Mouse (Mus musculus) retina, postnatal 7 days (tissue): ENCODE data around the gene Slain1.
A peak's percentile ranks its signal among the peaks of the same experiment; 100 is the strongest.
"Not testable (repeated sequence)": the region's sequence is repeated elsewhere in the genome, so short reads cannot be mapped to it uniquely, and the experiment has no call there.

Source experiments
- DNase-seq: peaks from one replicate; pipeline ENCODE4 v3.0.0-alpha.2; 2012; ENCODE audit warnings: low read depth, low spot score

Slain1 gene

DNA sequence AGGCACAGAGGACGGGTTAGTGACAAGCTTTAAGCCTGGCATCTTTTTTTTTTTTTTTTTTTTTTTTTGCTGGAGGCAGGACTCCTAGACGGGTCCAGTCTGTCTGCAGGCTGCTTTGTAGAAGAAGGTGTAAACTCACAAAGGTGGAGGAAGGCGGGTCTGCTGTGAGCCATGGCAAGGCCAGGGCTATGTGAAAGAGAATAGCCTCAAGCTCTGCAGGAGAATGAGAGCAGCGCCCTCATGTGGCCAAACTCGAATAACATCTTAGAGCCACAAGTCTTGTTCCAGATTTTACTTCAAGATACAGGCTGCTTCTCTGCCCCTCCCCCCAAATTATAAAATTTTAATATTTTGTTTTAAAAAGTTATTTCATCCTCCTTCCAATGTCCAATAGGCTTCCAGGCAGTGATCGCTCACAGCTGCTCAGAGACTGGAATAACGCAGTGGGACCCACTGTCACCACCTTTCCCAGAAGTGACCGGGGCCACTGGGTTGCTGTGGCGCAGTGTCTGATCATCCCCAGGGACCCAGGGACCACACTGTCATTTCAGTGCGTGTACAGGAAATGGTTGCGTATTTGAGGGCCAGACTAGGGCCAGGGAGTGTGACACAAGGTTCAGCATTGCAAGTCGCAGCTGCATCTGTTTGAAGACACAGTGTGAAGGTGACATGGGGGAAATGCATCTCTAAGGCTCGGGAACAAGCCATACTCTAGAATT lies 70.8 kb downstream of the Slain1 start:
- peak; percentile 43 for DNase-seq

DNA sequence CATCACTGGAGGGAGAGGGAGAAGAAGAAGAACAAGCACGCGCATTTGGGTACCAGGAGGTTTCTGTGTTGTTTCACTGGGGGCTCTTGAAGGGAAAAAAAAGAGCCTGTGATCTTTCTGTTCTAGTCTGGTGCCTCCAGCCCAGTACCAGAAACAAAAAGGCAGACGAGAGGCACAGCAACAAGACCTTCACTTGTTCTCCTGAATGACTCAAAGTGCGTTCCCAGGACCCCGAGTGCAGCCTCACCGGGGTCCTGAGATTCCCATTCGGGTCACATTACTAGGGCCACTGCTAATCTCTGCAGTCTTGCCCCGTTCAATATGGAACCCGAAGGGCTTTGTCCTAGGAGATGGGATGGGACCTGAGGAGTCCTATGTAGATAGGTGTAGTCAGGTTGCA lies 73.3 kb downstream of the Slain1 start:
- DNase-seq: no peak

DNA sequence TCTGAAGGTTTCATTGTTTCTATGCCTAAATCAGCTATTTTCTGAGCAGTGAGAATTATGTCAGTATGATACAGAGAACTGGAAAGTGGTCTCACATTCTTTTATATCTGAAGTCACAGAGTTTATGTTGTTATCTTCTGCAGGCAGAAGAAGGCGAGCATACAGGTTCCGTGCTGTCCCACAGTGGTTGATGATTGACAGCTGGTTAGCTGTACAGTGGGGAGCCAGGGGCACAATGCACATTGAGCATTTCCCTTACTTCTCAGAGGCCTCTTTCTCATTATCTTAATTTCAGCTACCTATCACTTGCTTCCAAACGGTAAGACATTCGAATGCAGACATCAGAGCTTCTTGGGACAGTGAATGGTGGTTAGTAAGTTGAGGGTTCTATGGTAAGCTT lies 73.8 kb downstream of the Slain1 start:
- DNase-seq: no peak

- no peak for DNase-seq
These were observed 78.5 kb downstream of the Slain1 start for GRCm38 (mm10) chr14:103728506-103728905.

GRCm38 (mm10) chr14:103728951-103729725 lies 79.1 kb downstream of the Slain1 start:
- DNase-seq: no peak

- DNase-seq: no peak
These were observed 79.8 kb downstream of the Slain1 start for GRCm38 (mm10) chr14:103729760-103730367.

DNA sequence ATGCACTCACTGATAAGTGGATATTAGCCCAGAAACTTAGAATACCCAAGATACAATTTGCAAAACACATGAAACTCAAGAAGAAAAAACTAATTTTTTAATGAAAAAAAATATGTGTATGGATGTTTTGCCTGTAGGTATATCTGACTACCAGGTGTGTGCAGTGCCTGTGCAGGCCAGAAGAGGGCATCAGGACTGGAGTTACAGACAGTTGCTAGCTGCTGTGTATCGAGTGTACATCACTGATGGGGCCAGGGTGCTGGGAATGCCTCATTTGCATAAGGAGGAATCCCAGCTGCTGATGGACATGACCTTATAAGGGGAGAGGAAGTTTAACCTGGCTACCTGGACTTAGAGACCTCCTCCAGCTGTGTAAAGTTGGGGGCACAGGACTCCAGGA lies 82.6 kb downstream of the Slain1 start:
- no peak for DNase-seq

- no peak for DNase-seq
These were observed 91.2 kb downstream of the Slain1 start for GRCm38 (mm10) chr14:103741216-103741615.

GRCm38 (mm10) chr14:103742150-103742549 lies 92.1 kb downstream of the Slain1 start:
- DNase-seq: no peak

DNA sequence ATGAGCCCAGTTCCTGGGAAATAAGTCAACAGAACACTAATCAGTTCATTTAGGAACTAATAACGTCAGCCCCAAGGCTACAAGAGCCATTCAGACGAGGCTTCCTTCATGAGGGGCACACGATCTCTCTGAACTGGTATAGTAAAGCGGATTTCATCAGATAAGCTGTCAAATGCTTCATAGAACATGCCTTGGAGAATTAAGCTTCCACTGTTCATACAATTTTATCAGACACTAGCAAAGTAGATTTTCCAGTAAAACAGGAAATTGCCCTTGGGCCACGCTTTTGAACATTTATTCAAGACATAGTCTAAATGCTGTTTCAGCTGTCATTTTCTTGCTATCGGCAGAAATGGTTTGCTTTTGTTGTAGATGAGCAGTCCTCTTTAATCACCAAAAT lies 97.3 kb downstream of the Slain1 start:
- peak; percentile 8 for DNase-seq

DNA sequence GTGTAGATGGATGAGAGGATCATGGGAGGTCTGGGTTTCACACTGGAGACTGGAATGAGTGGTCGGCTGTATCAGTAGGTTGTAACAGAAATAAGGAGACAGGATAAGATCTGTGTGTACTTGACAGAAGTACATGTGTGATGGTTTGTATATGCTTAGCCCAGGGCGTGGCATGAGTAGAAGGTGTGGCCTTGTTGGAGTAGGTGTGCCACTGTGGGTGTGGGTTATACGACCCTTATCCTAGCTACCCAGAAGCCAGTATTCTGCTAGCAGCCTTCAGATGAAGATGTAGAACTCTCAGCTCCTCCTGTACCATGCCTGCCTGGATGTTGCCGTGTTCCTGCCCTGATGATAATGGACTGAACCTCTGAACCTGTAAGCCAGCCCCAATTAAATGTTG lies 100.6 kb downstream of the Slain1 start:
- not testable (repeated sequence) for DNase-seq

- no peak for DNase-seq
These were observed 101.4 kb downstream of the Slain1 start for GRCm38 (mm10) chr14:103751384-103751783.

DNA sequence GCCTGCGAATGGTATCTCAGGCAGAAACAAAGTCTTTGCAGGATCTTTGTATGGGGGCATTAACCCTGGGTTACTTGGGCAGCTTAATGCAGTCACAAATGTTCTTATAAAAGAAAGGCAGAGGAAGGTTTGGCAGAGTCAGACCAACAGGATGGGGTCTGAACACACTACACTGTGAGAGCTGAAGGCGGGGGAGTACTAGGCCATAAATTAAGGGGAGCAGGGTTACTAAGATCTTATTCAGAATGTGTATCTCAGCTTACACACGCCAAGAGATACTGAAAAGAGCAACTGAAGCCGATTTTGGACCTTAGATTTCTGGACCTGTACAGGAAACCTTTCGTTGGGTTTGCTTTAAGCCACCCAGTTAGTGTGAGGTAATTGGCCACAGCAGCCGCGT lies 102.7 kb downstream of the Slain1 start:
- no peak for DNase-seq

DNA sequence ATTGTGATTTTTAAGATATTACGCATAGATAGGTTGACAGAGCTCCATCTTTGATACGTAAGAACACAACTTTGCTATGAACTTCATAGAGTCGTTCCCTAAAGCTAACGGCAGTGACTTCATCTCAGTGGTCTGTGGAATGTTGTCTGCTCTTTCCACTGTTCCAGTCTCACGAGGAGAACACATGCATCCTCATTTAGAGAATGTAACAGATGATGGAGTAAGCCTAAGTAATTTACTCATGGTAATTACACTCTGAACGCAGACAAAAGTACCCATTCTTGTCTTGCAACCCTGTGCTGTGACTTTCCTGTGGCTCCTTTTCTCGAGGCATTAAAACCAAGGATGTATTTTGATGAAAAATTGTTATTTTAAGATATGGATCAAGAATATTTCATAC lies 104.0 kb downstream of the Slain1 start:
- no peak for DNase-seq

GRCm38 (mm10) chr14:103754465-103754864 lies 104.4 kb downstream of the Slain1 start:
- DNase-seq: no peak
